Mouse (Mus musculus): ENCODE results near the gene Prr5.

GRCm38 (mm10) chr15:84670657-84671055 is 1.2 kb downstream of the Prr5 start:
- TF ChIP-seq EP300 (optimal IDR thresholded peaks at IDR 0.05) (no peak), CTCF (IDR thresholded peaks at IDR 0.05; ENCODE audit: low read depth) (no peak)
